14 mouse cellular contexts compared by ENCODE assay signal in the genomic region with DNA sequence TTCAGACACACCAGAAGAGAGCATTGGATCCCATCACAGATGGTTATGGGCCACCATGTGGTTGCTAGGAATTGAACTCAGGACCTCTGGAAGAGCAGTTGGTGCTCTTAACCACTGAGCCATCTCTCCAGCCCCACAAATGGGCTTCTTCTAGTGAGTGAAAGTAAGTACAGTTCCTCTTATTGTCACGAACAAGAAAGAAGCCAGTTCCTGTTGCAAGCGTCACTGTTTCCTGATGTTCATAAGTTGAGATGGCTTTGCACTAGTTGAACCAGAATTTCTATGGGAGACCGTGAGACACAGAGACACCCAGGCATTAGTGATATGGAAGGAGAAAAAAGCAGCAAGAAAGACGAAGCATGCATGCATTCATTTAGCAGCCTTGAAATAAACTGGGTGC.
"Had no signal": no experiment of that assay in that cellular context is flagged by ENCODE, and none has a peak within 500 bp of the region (broad histone marks: within the 10 kb centered on the region; RNA-seq: fewer than 3 reads in every experiment).

No protein-coding gene starts in this region.

- H3K9me3 ChIP-seq: midbrain, embryonic 10.5 days; midbrain, embryonic 12.5 days; neural tube, embryonic 12.5 days had no signal

- H3K9ac ChIP-seq: liver, embryonic 14.5 days; lung, embryonic 14.5 days; midbrain, embryonic 12.5 days; neural tube, embryonic 12.5 days had no signal

- H3K27ac ChIP-seq: liver, embryonic 14.5 days; midbrain, embryonic 10.5 days; midbrain, embryonic 12.5 days; neural tube, embryonic 12.5 days had no signal

- H3K4me1 ChIP-seq: midbrain, embryonic 10.5 days; midbrain, embryonic 12.5 days; neural tube, embryonic 12.5 days had no signal

- H3K36me3 ChIP-seq: midbrain, embryonic 10.5 days; midbrain, embryonic 12.5 days; neural tube, embryonic 12.5 days had no signal

- H3K4me3 ChIP-seq: midbrain, embryonic 10.5 days; midbrain, embryonic 12.5 days; neural tube, embryonic 12.5 days had no signal

- DNase-seq: lung, adult 18-20 months; lung, postnatal 10 days; lung, postnatal 4 days; midbrain, embryonic 14.5 days; right cerebral cortex, postnatal 14 days; thymus, adult 18-20 months; thymus, postnatal 14 days; thymus, postnatal 36 days had no signal

- H3K27me3 ChIP-seq: midbrain, embryonic 12.5 days; neural tube, embryonic 12.5 days had no signal

- H3K4me2 ChIP-seq: lung, embryonic 14.5 days; midbrain, embryonic 12.5 days; neural tube, embryonic 12.5 days had no signal

- ATAC-seq: midbrain, embryonic 16.5 days had no signal
